Mouse (Mus musculus) bone marrow macrophage, adult 2 months (primary cell): Measurements from ENCODE around the gene Opn5.

Experiments used
- CTCF ChIP-seq: IDR thresholded peaks from 2 replicates; pipeline ENCODE4 v1.5.1; 2012; ENCODE audit warnings: low read depth, mild to moderate bottlenecking, low read length, moderate library complexity
- POLR2A ChIP-seq: IDR thresholded peaks from 2 replicates; pipeline ENCODE4 v1.6.1; 2012; ENCODE audit warnings: mild to moderate bottlenecking, low read depth, low read length, borderline replicate concordance

DNA sequence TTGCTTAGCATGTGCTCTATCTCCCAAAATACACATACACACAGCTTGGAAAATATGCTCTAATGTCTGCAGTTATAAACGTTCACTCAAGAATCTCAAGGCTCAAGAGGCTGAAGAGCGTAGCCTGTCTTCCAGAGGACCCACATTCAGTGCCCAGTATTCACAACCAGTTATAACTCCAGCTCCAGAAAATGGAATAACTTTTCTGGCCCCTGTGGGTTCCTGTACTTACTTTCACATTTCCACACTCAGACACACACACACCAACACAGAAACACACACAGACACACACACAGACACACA, 28.2 kb downstream of the Opn5 start:
- no peak for TF ChIP-seq CTCF
- TF ChIP-seq POLR2A, result no peak
